Mouse (Mus musculus): ENCODE measurements at regions not wholly inside any gene's neighbourhood (a gene's known extent, or its start where the extent isn't known, plus 50 kb on each side); places are given as distances from the start of the nearest gene placed in this dataset.

- H3K27ac ChIP-seq (ENCODE audit: low read length): no peak overlapping the region
- 69% methylated on average over 18 of the region's 18 CpGs for WGBS
- no peak overlapping the region for H3K4me3 ChIP-seq (ENCODE audit: low read depth, low read length)
- no peak for ATAC-seq
- no peaks in the 10 kb centered on the region for H3K9me3 ChIP-seq (replicated peaks; ENCODE audit: control insufficient read depth, low read length, poor library complexity, severe bottlenecking)
- no peak overlapping the region for H3K4me2 ChIP-seq (ENCODE audit: low read length)
- no peaks in the 10 kb centered on the region for H3K27me3 ChIP-seq (ENCODE audit: control insufficient read depth, insufficient read depth, low read depth, low read length)
- no peaks in the 10 kb centered on the region for H3K4me1 ChIP-seq (ENCODE audit: control insufficient read depth, insufficient read depth, low read length)
- H3K36me3 ChIP-seq (ENCODE audit: control insufficient read depth, insufficient read depth, low read length): no peaks in the 10 kb centered on the region
- H3K9ac ChIP-seq (ENCODE audit: low read depth, low read length): no peak overlapping the region
Observed at GRCm38 (mm10) chr3:144088261-144088884, 116.6 kb downstream of the Lmo4 start.

GRCm38 (mm10) chr3:144087771-144088170, 117.2 kb downstream of the Lmo4 start:
- Histone ChIP-seq H3K27ac (ENCODE audit: low read length) (no peak overlapping the region), H3K4me3 (ENCODE audit: low read depth, low read length) (no peak overlapping the region), H3K36me3 (ENCODE audit: control insufficient read depth, insufficient read depth, low read length) (no peaks in the 10 kb centered on the region), H3K4me2 (ENCODE audit: low read length) (no peak overlapping the region), H3K27me3 (ENCODE audit: control insufficient read depth, insufficient read depth, low read depth, low read length) (no peaks in the 10 kb centered on the region), H3K9me3 (replicated peaks; ENCODE audit: control insufficient read depth, low read length, poor library complexity, severe bottlenecking) (no peaks in the 10 kb centered on the region), H3K9ac (ENCODE audit: low read depth, low read length) (no peak overlapping the region), H3K4me1 (ENCODE audit: control insufficient read depth, insufficient read depth, low read length) (no peaks in the 10 kb centered on the region)
- ATAC-seq: no peak
- 75% methylated on average over 7 of the region's 7 CpGs for WGBS

- Histone ChIP-seq H3K9me3 (replicated peaks; ENCODE audit: control insufficient read depth, low read length, poor library complexity, severe bottlenecking) (no peaks in the 10 kb centered on the region), H3K4me2 (ENCODE audit: low read length) (no peak overlapping the region), H3K4me1 (ENCODE audit: control insufficient read depth, insufficient read depth, low read length) (no peaks in the 10 kb centered on the region), H3K4me3 (ENCODE audit: low read depth, low read length) (no peak overlapping the region), H3K9ac (ENCODE audit: low read depth, low read length) (no peak overlapping the region), H3K27me3 (ENCODE audit: control insufficient read depth, insufficient read depth, low read depth, low read length) (no peaks in the 10 kb centered on the region), H3K27ac (ENCODE audit: low read length) (no peak overlapping the region), H3K36me3 (ENCODE audit: control insufficient read depth, insufficient read depth, low read length) (no peaks in the 10 kb centered on the region)
- ATAC-seq: no peak
- 69% methylated on average over 3 of the region's 3 CpGs for WGBS
Observed at GRCm38 (mm10) chr3:144086176-144086575, 118.8 kb downstream of the Lmo4 start.

- Histone ChIP-seq H3K9me3 (replicated peaks; ENCODE audit: control insufficient read depth, low read length, poor library complexity, severe bottlenecking) (no peaks in the 10 kb centered on the region), H3K36me3 (ENCODE audit: control insufficient read depth, insufficient read depth, low read length) (no peaks in the 10 kb centered on the region), H3K4me3 (ENCODE audit: low read depth, low read length) (no peak overlapping the region), H3K9ac (ENCODE audit: low read depth, low read length) (no peak overlapping the region), H3K4me1 (ENCODE audit: control insufficient read depth, insufficient read depth, low read length) (no peaks in the 10 kb centered on the region), H3K27ac (ENCODE audit: low read length) (no peak overlapping the region), H3K4me2 (ENCODE audit: low read length) (no peak overlapping the region), H3K27me3 (ENCODE audit: control insufficient read depth, insufficient read depth, low read depth, low read length) (no peaks in the 10 kb centered on the region)
- 91% methylated on average over 3 of the region's 3 CpGs for WGBS
- ATAC-seq: no peak
Observed at GRCm38 (mm10) chr3:144079960-144080359, 125.1 kb downstream of the Lmo4 start.

GRCm38 (mm10) chr3:144078198-144078935, 126.7 kb downstream of the Lmo4 start:
- Histone ChIP-seq H3K4me3 (ENCODE audit: low read depth, low read length) (no peak overlapping the region), H3K36me3 (ENCODE audit: control insufficient read depth, insufficient read depth, low read length) (no peaks in the 10 kb centered on the region), H3K4me2 (ENCODE audit: low read length) (no peak overlapping the region), H3K27me3 (ENCODE audit: control insufficient read depth, insufficient read depth, low read depth, low read length) (no peaks in the 10 kb centered on the region), H3K9me3 (replicated peaks; ENCODE audit: control insufficient read depth, low read length, poor library complexity, severe bottlenecking) (no peaks in the 10 kb centered on the region), H3K27ac (ENCODE audit: low read length) (no peak overlapping the region), H3K9ac (ENCODE audit: low read depth, low read length) (no peak overlapping the region), H3K4me1 (ENCODE audit: control insufficient read depth, insufficient read depth, low read length) (no peaks in the 10 kb centered on the region)
- ATAC-seq: no peak
- WGBS: 82% methylated on average over 13 of the region's 13 CpGs

GRCm38 (mm10) chr3:144069979-144070540, 135.0 kb downstream of the Lmo4 start:
- no peak for ATAC-seq
- 86% methylated on average over 10 of the region's 10 CpGs for WGBS
- no peak overlapping the region for H3K9ac ChIP-seq (ENCODE audit: low read depth, low read length)
- H3K36me3 ChIP-seq (ENCODE audit: control insufficient read depth, insufficient read depth, low read length): no peaks in the 10 kb centered on the region
- no peaks in the 10 kb centered on the region for H3K9me3 ChIP-seq (replicated peaks; ENCODE audit: control insufficient read depth, low read length, poor library complexity, severe bottlenecking)
- no peak overlapping the region for H3K4me3 ChIP-seq (ENCODE audit: low read depth, low read length)
- no peak overlapping the region for H3K27ac ChIP-seq (ENCODE audit: low read length)
- no peaks in the 10 kb centered on the region for H3K4me1 ChIP-seq (ENCODE audit: control insufficient read depth, insufficient read depth, low read length)
- H3K27me3 ChIP-seq (ENCODE audit: control insufficient read depth, insufficient read depth, low read depth, low read length): no peaks in the 10 kb centered on the region
- H3K4me2 ChIP-seq (ENCODE audit: low read length): no peak overlapping the region

- Histone ChIP-seq H3K27me3 (ENCODE audit: control insufficient read depth, insufficient read depth, low read depth, low read length) (no peaks in the 10 kb centered on the region), H3K27ac (ENCODE audit: low read length) (no peak overlapping the region), H3K4me1 (ENCODE audit: control insufficient read depth, insufficient read depth, low read length) (no peaks in the 10 kb centered on the region), H3K9ac (ENCODE audit: low read depth, low read length) (no peak overlapping the region), H3K4me2 (ENCODE audit: low read length) (no peak overlapping the region), H3K4me3 (ENCODE audit: low read depth, low read length) (no peak overlapping the region), H3K9me3 (replicated peaks; ENCODE audit: control insufficient read depth, low read length, poor library complexity, severe bottlenecking) (no peaks in the 10 kb centered on the region), H3K36me3 (ENCODE audit: control insufficient read depth, insufficient read depth, low read length) (no peaks in the 10 kb centered on the region)
- ATAC-seq: no peak
- 75% methylated on average over 3 of the region's 3 CpGs for WGBS
Observed at GRCm38 (mm10) chr3:144067016-144067415, 138.0 kb downstream of the Lmo4 start.

GRCm38 (mm10) chr3:144058106-144058505, 146.9 kb downstream of the Lmo4 start:
- no peaks in the 10 kb centered on the region for H3K36me3 ChIP-seq (ENCODE audit: control insufficient read depth, insufficient read depth, low read length)
- H3K9ac ChIP-seq (ENCODE audit: low read depth, low read length): no peak overlapping the region
- no peak for ATAC-seq
- H3K9me3 ChIP-seq (replicated peaks; ENCODE audit: control insufficient read depth, low read length, poor library complexity, severe bottlenecking): no peaks in the 10 kb centered on the region
- no peak overlapping the region for H3K27ac ChIP-seq (ENCODE audit: low read length)
- 80% methylated on average over 4 of the region's 4 CpGs for WGBS
- no peak overlapping the region for H3K4me3 ChIP-seq (ENCODE audit: low read depth, low read length)
- H3K27me3 ChIP-seq (ENCODE audit: control insufficient read depth, insufficient read depth, low read depth, low read length): no peaks in the 10 kb centered on the region
- no peak overlapping the region for H3K4me2 ChIP-seq (ENCODE audit: low read length)
- H3K4me1 ChIP-seq (ENCODE audit: control insufficient read depth, insufficient read depth, low read length): no peaks in the 10 kb centered on the region

GRCm38 (mm10) chr3:144050341-144050740, 154.7 kb downstream of the Lmo4 start:
- Histone ChIP-seq H3K27me3 (ENCODE audit: control insufficient read depth, insufficient read depth, low read depth, low read length) (no peaks in the 10 kb centered on the region), H3K4me2 (ENCODE audit: low read length) (no peak overlapping the region), H3K36me3 (ENCODE audit: control insufficient read depth, insufficient read depth, low read length) (no peaks in the 10 kb centered on the region), H3K4me1 (ENCODE audit: control insufficient read depth, insufficient read depth, low read length) (no peaks in the 10 kb centered on the region), H3K9ac (ENCODE audit: low read depth, low read length) (no peak overlapping the region), H3K9me3 (replicated peaks; ENCODE audit: control insufficient read depth, low read length, poor library complexity, severe bottlenecking) (no peaks in the 10 kb centered on the region), H3K4me3 (ENCODE audit: low read depth, low read length) (no peak overlapping the region), H3K27ac (ENCODE audit: low read length) (no peak overlapping the region)
- ATAC-seq: no peak
- WGBS: 81% methylated on average over 4 of the region's 4 CpGs
